Mouse (Mus musculus) hindbrain, embryonic 15.5 days (tissue): ENCODE measurements around the gene Arid5b. TPM values are rescaled to one million over a fixed set of nuclear protein-coding genes. Genes with fewer than 3 reads are reported as not detected.
"Not testable (repeated sequence)": the region's sequence is repeated elsewhere in the genome, so short reads cannot be mapped to it uniquely, and the experiment has no call there.

Experiments
- ATAC-seq: fragments of 200-750 bp; cut with Nextera tagmentation; 2 replicates; pipeline ENCODE4 v1.8.0; 2017; ENCODE audit warnings: low read depth, moderate number of reproducible peaks, moderate TSS enrichment; ENCODE audit not compliant: low FRiP score
- H3K27ac ChIP-seq: fragments of 300-500 bp; sonication (generic); replicated peaks from 2 replicates; pipeline ENCODE4 v1.5.1; 2015; ENCODE audit warnings: mild to moderate bottlenecking, inconsistent platforms
- H3K27me3 ChIP-seq: fragments of 300-500 bp; sonication (generic); 2 replicates; pipeline ENCODE4 v1.6.1; 2015; ENCODE audit warnings: control low read depth, inconsistent platforms
- H3K36me3 ChIP-seq: fragments of 300-500 bp; sonication (generic); 2 replicates; pipeline ENCODE4 v1.6.1; 2015; ENCODE audit warnings: control low read depth, inconsistent platforms
- H3K4me1 ChIP-seq: fragments of 300-500 bp; sonication (generic); replicated peaks from 2 replicates; pipeline ENCODE4 v1.6.1; 2015; ENCODE audit warnings: control low read depth, inconsistent platforms
- H3K4me2 ChIP-seq: fragments of 300-500 bp; sonication (generic); 2 replicates; pipeline ENCODE4 v1.6.1; 2015; ENCODE audit warnings: moderate library complexity, mild to moderate bottlenecking, inconsistent platforms
- H3K4me3 ChIP-seq: fragments of 300-500 bp; sonication (generic); 2 replicates; pipeline ENCODE4 v1.5.1; 2015; ENCODE audit warnings: mild to moderate bottlenecking, inconsistent platforms
- H3K9ac ChIP-seq: fragments of 300-500 bp; sonication (generic); 2 replicates; pipeline ENCODE4 v1.6.1; 2015; ENCODE audit warnings: inconsistent platforms
- H3K9me3 ChIP-seq: fragments of 300-500 bp; sonication (generic); 2 replicates; pipeline ENCODE4 v1.6.1; 2016; ENCODE audit warnings: control low read depth, inconsistent platforms
- WGBS: fragments of 180-500 bp; shearing (Covaris S2); methylation state at CpG from one replicate; pipeline ENCODE4 v1.1.7; 2015; 5-methylcytosine and 5-hydroxymethylcytosine counted together
- polyA plus RNA-seq: library from polyadenylated mRNA; unstranded; fragments of >200 nt; fragmentation: Nextera tagmentation; extraction: Ambion mirVana; gene quantifications from 2 replicates; pipeline ENCODE4 v1.2.1, GENCODE M21; 2015

Arid5b gene
- polyA plus RNA-seq, 1 experiment from 2014 or later = 17.4 TPM

- Histone ChIP-seq H3K36me3 (no peaks in the 10 kb centered on the region), H3K9me3 (no peaks in the 10 kb centered on the region), H3K4me2 (no peak overlapping the region), H3K27ac (0 out of 2 replicates have a peak overlapping the region, but pooled peaks have one; percentile 22), H3K4me1 (peaks cover 46% of the 10 kb centered on the region), H3K27me3 (no peaks in the 10 kb centered on the region), H3K4me3 (no peak overlapping the region), H3K9ac (no peak overlapping the region)
- 73% methylated on average over 1 of the region's 1 CpGs for WGBS
- no peak for ATAC-seq
Observed at GRCm38 (mm10) chr10:68109651-68110050, 168.9 kb downstream of the Arid5b start.

- no peak for ATAC-seq
- no peak overlapping the region for H3K4me2 ChIP-seq
- 83% methylated on average over 6 of the region's 6 CpGs for WGBS
Observed at GRCm38 (mm10) chr10:68107716-68108115, 170.8 kb downstream of the Arid5b start.

GRCm38 (mm10) chr10:68106351-68106950 is 172.1 kb downstream of the Arid5b start:
- no peak overlapping the region for H3K4me3 ChIP-seq
- WGBS = 22% methylated on average over 9 of the region's 9 CpGs
- no peaks in the 10 kb centered on the region for H3K9me3 ChIP-seq
- H3K4me2 ChIP-seq = no peak overlapping the region
- ATAC-seq = no peak
- no peak overlapping the region for H3K9ac ChIP-seq
- peaks cover 42% of the 10 kb centered on the region for H3K4me1 ChIP-seq
- 0 out of 2 replicates have a peak, but pooled peaks cover 4% of the 10 kb centered on the region for H3K36me3 ChIP-seq
- H3K27me3 ChIP-seq = no peaks in the 10 kb centered on the region
- H3K27ac ChIP-seq = peak overlapping the region; percentile 69

More at GRCm38 (mm10) chr10:68107716-68108115, 170.8 kb downstream of the Arid5b start:
- Histone ChIP-seq H3K9ac (no peak overlapping the region), H3K4me1 (peaks cover 48% of the 10 kb centered on the region), H3K9me3 (no peaks in the 10 kb centered on the region), H3K4me3 (no peak overlapping the region), H3K27me3 (no peaks in the 10 kb centered on the region), H3K36me3 (no peaks in the 10 kb centered on the region), H3K27ac (peak overlapping the region; percentile 69)

GRCm38 (mm10) chr10:68104881-68105781 is 173.4 kb downstream of the Arid5b start:
- no peak for ATAC-seq
- Histone ChIP-seq H3K4me3 (no peak overlapping the region), H3K27me3 (no peaks in the 10 kb centered on the region), H3K9ac (no peak overlapping the region), H3K36me3 (0 out of 2 replicates have a peak, but pooled peaks cover 6% of the 10 kb centered on the region), H3K9me3 (no peaks in the 10 kb centered on the region), H3K4me1 (peaks cover 37% of the 10 kb centered on the region), H3K27ac (peak overlapping the region; percentile 69), H3K4me2 (no peak overlapping the region)
- WGBS = 60% methylated on average over 14 of the region's 14 CpGs

GRCm38 (mm10) chr10:68104481-68104880 is 174.1 kb downstream of the Arid5b start:
- H3K36me3 ChIP-seq = 0 out of 2 replicates have a peak, but pooled peaks cover 6% of the 10 kb centered on the region
- ATAC-seq = no peak
- no peak overlapping the region for H3K4me3 ChIP-seq
- peaks cover 37% of the 10 kb centered on the region for H3K4me1 ChIP-seq
- H3K9me3 ChIP-seq = no peaks in the 10 kb centered on the region
- WGBS = 13% methylated on average over 2 of the region's 2 CpGs
- peak overlapping the region; percentile 23; the same call in 1 of the 2 replicates for H3K27ac ChIP-seq
- H3K27me3 ChIP-seq = no peaks in the 10 kb centered on the region
- no peak overlapping the region for H3K9ac ChIP-seq
- H3K4me2 ChIP-seq = no peak overlapping the region

- Histone ChIP-seq H3K4me3 (no peak overlapping the region), H3K36me3 (0 out of 2 replicates have a peak, but pooled peaks cover 6% of the 10 kb centered on the region), H3K9ac (no peak overlapping the region), H3K27ac (0 out of 2 replicates have a peak overlapping the region, but pooled peaks have one; percentile 2), H3K4me1 (peaks cover 37% of the 10 kb centered on the region), H3K4me2 (no peak overlapping the region), H3K9me3 (no peaks in the 10 kb centered on the region), H3K27me3 (no peaks in the 10 kb centered on the region)
- WGBS = 52% methylated on average over 5 of the region's 5 CpGs
- ATAC-seq = 0 out of 2 replicates have a peak, but pooled peaks have one; percentile 66
Observed at GRCm38 (mm10) chr10:68103988-68104387, 174.6 kb downstream of the Arid5b start.

GRCm38 (mm10) chr10:68103078-68103855 is 175.3 kb downstream of the Arid5b start:
- Histone ChIP-seq H3K9me3 (no peaks in the 10 kb centered on the region), H3K36me3 (peaks cover 6% of the 10 kb centered on the region; the same call in 1 of the 2 replicates), H3K9ac (no peak overlapping the region), H3K27me3 (no peaks in the 10 kb centered on the region), H3K4me3 (no peak overlapping the region), H3K4me2 (no peak overlapping the region), H3K27ac (0 out of 2 replicates have a peak overlapping the region, but pooled peaks have one; percentile 2), H3K4me1 (peaks cover 37% of the 10 kb centered on the region)
- ATAC-seq = no peak
- 70% methylated on average over 6 of the region's 6 CpGs for WGBS

- no peak for ATAC-seq
- Histone ChIP-seq H3K27me3 (no peaks in the 10 kb centered on the region), H3K9me3 (no peaks in the 10 kb centered on the region), H3K4me1 (peaks cover 35% of the 10 kb centered on the region), H3K27ac (no peak overlapping the region), H3K4me2 (no peak overlapping the region), H3K4me3 (no peak overlapping the region), H3K36me3 (peaks cover 13% of the 10 kb centered on the region), H3K9ac (no peak overlapping the region)
- WGBS = 96% methylated on average over 6 of the region's 6 CpGs
Observed at GRCm38 (mm10) chr10:68102566-68102965, 176.0 kb downstream of the Arid5b start.

GRCm38 (mm10) chr10:68101251-68101650 is 177.3 kb downstream of the Arid5b start:
- H3K9me3 ChIP-seq = no peaks in the 10 kb centered on the region
- H3K27ac ChIP-seq = no peak overlapping the region
- no peak for ATAC-seq
- WGBS = 72% methylated on average over 4 of the region's 4 CpGs
- no peak overlapping the region for H3K4me3 ChIP-seq
- H3K27me3 ChIP-seq = no peaks in the 10 kb centered on the region
- H3K4me1 ChIP-seq = peaks cover 22% of the 10 kb centered on the region
- no peak overlapping the region for H3K9ac ChIP-seq
- H3K36me3 ChIP-seq = peaks cover 25% of the 10 kb centered on the region
- no peak overlapping the region for H3K4me2 ChIP-seq

GRCm38 (mm10) chr10:68100506-68100905 is 178.0 kb downstream of the Arid5b start:
- Histone ChIP-seq H3K27ac (no peak overlapping the region), H3K27me3 (no peaks in the 10 kb centered on the region), H3K36me3 (peaks cover 28% of the 10 kb centered on the region), H3K4me3 (no peak overlapping the region), H3K4me1 (peaks cover 15% of the 10 kb centered on the region), H3K4me2 (no peak overlapping the region), H3K9me3 (no peaks in the 10 kb centered on the region), H3K9ac (no peak overlapping the region)
- 92% methylated on average over 8 of the region's 8 CpGs for WGBS
- ATAC-seq = no peak

- WGBS = 96% methylated on average over 7 of the region's 7 CpGs
- not testable (repeated sequence) for H3K27ac ChIP-seq, H3K9ac ChIP-seq, H3K4me3 ChIP-seq, H3K4me2 ChIP-seq, H3K9me3 ChIP-seq, H3K4me1 ChIP-seq, H3K27me3 ChIP-seq, ATAC-seq
- H3K36me3 ChIP-seq = peaks cover 28% of the 10 kb centered on the region
Observed at GRCm38 (mm10) chr10:68099801-68100200, 178.7 kb downstream of the Arid5b start.
